ENCODE assay signal across 2 mouse cellular contexts in genomic region chr9:20787992-20788391, GRCm38 (mm10).
TF ChIP-seq lines count a peak whose summit lies in the region.

No protein-coding gene starts in this region.

TF ChIP-seq in CH12.LX, 34 proteins besides CTCF, POLR2A, EP300 and RAD21 (continued from another document):
- TF ChIP-seq TBP (conservative IDR thresholded peaks at IDR 0.05; ENCODE audit: low read depth, low read length) = no peak
- no peak for TF ChIP-seq E2F4 (IDR thresholded peaks at IDR 0.05; ENCODE audit: insufficient replicate concordance, low read depth, low read length)
- TF ChIP-seq ZKSCAN1 (IDR thresholded peaks at IDR 0.05; ENCODE audit: borderline replicate concordance, low read depth, low read length) = no peak
- no peak for TF ChIP-seq SMC3 (IDR thresholded peaks at IDR 0.05; ENCODE audit: low read depth, low read length)
- TF ChIP-seq RCOR1 (conservative IDR thresholded peaks at IDR 0.05; ENCODE audit: low read depth, low read length) = no peak
- TF ChIP-seq HCFC1 (IDR thresholded peaks at IDR 0.05; ENCODE audit: low read depth, low read length) = no peak
- no peak for TF ChIP-seq USF2 (conservative IDR thresholded peaks at IDR 0.05; ENCODE audit: low read depth, low read length)
- TF ChIP-seq JUN (IDR thresholded peaks at IDR 0.05; ENCODE audit: insufficient read depth, low read depth, low read length) = no peak
- TF ChIP-seq CHD1 (IDR thresholded peaks at IDR 0.05; ENCODE audit: low read depth, low read length) = no peak
- TF ChIP-seq ETS1 (conservative IDR thresholded peaks at IDR 0.05; ENCODE audit: low read depth, low read length) = no peak
- no peak for TF ChIP-seq CHD2 (IDR thresholded peaks at IDR 0.05; ENCODE audit: low read length)
- no peak for TF ChIP-seq SIN3A (IDR thresholded peaks at IDR 0.05; ENCODE audit: low read length)
- TF ChIP-seq NELFE (IDR thresholded peaks at IDR 0.05; ENCODE audit: low read depth, low read length) = no peak
- no peak for TF ChIP-seq KAT2A (IDR thresholded peaks at IDR 0.05; ENCODE audit: insufficient replicate concordance, low read length)
- no peak for TF ChIP-seq BHLHE40 (IDR thresholded peaks at IDR 0.05; ENCODE audit: low read depth, low read length)
- no peak for TF ChIP-seq GABPA (IDR thresholded peaks at IDR 0.05; ENCODE audit: insufficient replicate concordance, low read depth, low read length)
- no peak for TF ChIP-seq UBTF (IDR thresholded peaks at IDR 0.05; ENCODE audit: low read depth, low read length)
- TF ChIP-seq MAZ (IDR thresholded peaks at IDR 0.05; ENCODE audit: low read depth, low read length) = no peak
- TF ChIP-seq ZMIZ1 (IDR thresholded peaks at IDR 0.05; ENCODE audit: low read depth, low read length) = no peak

TF ChIP-seq in MEL, 35 proteins besides CTCF, POLR2A, EP300 and RAD21 (continued from another document):
- no peak for TF ChIP-seq TCF12 (IDR thresholded peaks at IDR 0.05; ENCODE audit: low read depth, low read length)
- no peak for TF ChIP-seq MEF2A (IDR thresholded peaks at IDR 0.05; ENCODE audit: extremely low read depth, insufficient replicate concordance, low read depth, low read length, poor library complexity, severe bottlenecking)
- no peak for TF ChIP-seq KAT2A (conservative IDR thresholded peaks at IDR 0.05; ENCODE audit: low read depth, low read length)
- no peak for TF ChIP-seq E2F4 (IDR thresholded peaks at IDR 0.05; ENCODE audit: borderline replicate concordance, low read depth, low read length)
- TF ChIP-seq ZC3H11A (IDR thresholded peaks at IDR 0.05; ENCODE audit: low read depth, low read length) = peak; percentile 25; the same call in 1 of the 2 replicates
